Mouse (Mus musculus): ENCODE data around the gene Rasgrp4. TPM values are rescaled to one million over a fixed set of nuclear protein-coding genes. Genes with fewer than 3 reads are reported as not detected.

Gene Rasgrp4
- polyA plus RNA-seq (2012; rRNA removed), result 4.8 and 6.8 TPM in 2 replicates
- 0.43 and 1.1 TPM in 2 replicates for polyA plus RNA-seq (2014; fragmentation: Nextera tagmentation; extraction: Ambion mirVana)

DNA sequence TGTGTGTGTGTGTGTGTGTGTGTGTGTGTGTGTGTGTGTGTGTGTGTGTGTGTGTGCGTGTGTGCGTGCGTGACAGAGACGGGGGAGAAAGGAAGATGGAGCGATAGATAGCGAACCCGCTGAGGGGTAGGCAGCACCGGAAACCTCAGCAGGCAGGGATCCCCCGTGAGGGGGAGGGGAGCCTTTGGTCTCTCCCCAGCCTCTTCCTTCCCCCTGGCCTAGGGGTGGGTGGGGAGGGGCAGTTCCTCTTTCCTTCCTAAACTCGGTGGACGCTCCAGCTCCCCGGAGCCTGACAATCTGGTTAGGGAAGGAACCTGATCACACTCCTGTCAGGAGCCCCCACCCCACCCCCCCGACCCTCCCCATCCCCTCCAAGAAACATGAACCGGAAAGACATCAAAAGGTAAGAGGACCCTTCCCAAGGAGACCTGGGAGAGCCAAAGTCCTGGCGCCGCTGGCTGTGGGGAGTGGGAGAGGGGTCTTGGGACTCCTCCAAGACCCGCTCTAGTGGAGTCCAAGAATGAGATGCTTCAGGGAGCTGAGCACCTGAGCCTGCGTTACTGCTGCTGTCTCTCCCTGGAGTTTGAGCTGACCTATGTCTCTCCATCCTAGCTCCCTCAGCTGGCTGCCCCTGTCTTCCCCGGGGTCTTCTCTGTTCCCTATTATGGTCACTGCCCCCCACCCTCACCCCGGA is at the start of gene Rasgrp4:
TSS of gene Rasgrp4 (plus strand) at position 159 of the 694 bp plus-strand sequence.
- Histone ChIP-seq H3K36me3 (ENCODE audit: control insufficient read depth, insufficient read depth, low read length) (no peaks in the 10 kb centered on the region), H3K4me3 (replicated peaks; ENCODE audit: low read length) (peak within 1 kb of the TSS; percentile 28), H3K27ac (replicated peaks; ENCODE audit: low read depth, low read length) (no peak within 1 kb of the TSS), H3K9ac (ENCODE audit: low read depth, low read length, severe bottlenecking) (peak within 1 kb of the TSS; percentile 38; the same call in 1 of the 2 replicates), H3K4me1 (ENCODE audit: control insufficient read depth, insufficient read depth, low read length) (0 out of 2 replicates have a peak, but pooled peaks cover 7% of the 10 kb centered on the region), H3K27me3 (ENCODE audit: control insufficient read depth, insufficient read depth, low read length) (no peaks in the 10 kb centered on the region), H3K4me2 (replicated peaks; ENCODE audit: low read depth, low read length, severe bottlenecking) (peak within 1 kb of the TSS; percentile 52), H3K9me3 (ENCODE audit: control insufficient read depth, low read length) (no peaks in the 10 kb centered on the region)
- WGBS, result 1% methylated on average over 14 of the region's 20 CpGs
- DNase-seq (ENCODE audit: low spot score) (no peak), ATAC-seq (ENCODE audit: low FRiP score, low read depth) (peak; percentile 70; the same call in 1 of the 2 replicates)
- TF ChIP-seq POLR2A (IDR thresholded peaks at IDR 0.05; ENCODE audit: borderline replicate concordance, extremely low read depth, insufficient read depth, insufficient read length), result no peak

GRCm38 (mm10) chr7:29085981-29086380 is 48.7 kb upstream of the Rasgrp4 start:
- no peak overlapping the region for H3K4me3 ChIP-seq (replicated peaks; ENCODE audit: low read length)
- H3K9me3 ChIP-seq (ENCODE audit: control insufficient read depth, low read length), result no peaks in the 10 kb centered on the region
- DNase-seq (ENCODE audit: low spot score) (no peak), ATAC-seq (ENCODE audit: low FRiP score, low read depth) (no peak)
- H3K9ac ChIP-seq (ENCODE audit: low read depth, low read length, severe bottlenecking), result no peak overlapping the region
- H3K27me3 ChIP-seq (ENCODE audit: control insufficient read depth, insufficient read depth, low read length), result no peaks in the 10 kb centered on the region
- no peaks in the 10 kb centered on the region for H3K36me3 ChIP-seq (ENCODE audit: control insufficient read depth, insufficient read depth, low read length)
- H3K4me1 ChIP-seq (ENCODE audit: control insufficient read depth, insufficient read depth, low read length), result peaks cover 3% of the 10 kb centered on the region; the same call in 1 of the 2 replicates
- 91% methylated on average over 30 of the region's 30 CpGs for WGBS
- H3K4me2 ChIP-seq (replicated peaks; ENCODE audit: low read depth, low read length, severe bottlenecking), result no peak overlapping the region
- H3K27ac ChIP-seq (replicated peaks; ENCODE audit: low read depth, low read length), result no peak overlapping the region
- TF ChIP-seq POLR2A (IDR thresholded peaks at IDR 0.05; ENCODE audit: borderline replicate concordance, extremely low read depth, insufficient read depth, insufficient read length), result no peak

DNA sequence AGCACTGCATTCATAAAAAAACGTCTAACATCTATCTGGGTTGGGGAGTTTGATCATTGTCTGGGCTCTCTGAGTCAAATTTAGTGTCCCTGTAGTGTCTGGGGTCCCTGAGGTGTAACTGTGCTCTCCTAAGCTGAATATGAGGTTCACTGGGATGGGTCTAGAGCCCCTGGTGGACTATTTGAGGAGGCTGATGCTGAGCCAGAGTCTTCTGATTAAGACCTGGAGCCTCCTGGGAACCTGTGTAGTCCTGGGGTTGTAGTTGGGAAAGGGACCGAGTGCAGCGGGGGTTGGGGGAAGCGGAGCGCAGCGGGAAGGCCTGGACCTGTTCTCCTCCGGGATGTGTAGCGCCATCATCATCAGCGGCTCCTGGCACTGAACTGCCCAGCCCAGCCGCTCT is 47.7 kb upstream of the Rasgrp4 start:
- no peak overlapping the region for H3K9ac ChIP-seq (ENCODE audit: low read depth, low read length, severe bottlenecking)
- TF ChIP-seq POLR2A (IDR thresholded peaks at IDR 0.05; ENCODE audit: borderline replicate concordance, extremely low read depth, insufficient read depth, insufficient read length), result no peak
- H3K36me3 ChIP-seq (ENCODE audit: control insufficient read depth, insufficient read depth, low read length), result no peaks in the 10 kb centered on the region
- no peaks in the 10 kb centered on the region for H3K9me3 ChIP-seq (ENCODE audit: control insufficient read depth, low read length)
- no peaks in the 10 kb centered on the region for H3K27me3 ChIP-seq (ENCODE audit: control insufficient read depth, insufficient read depth, low read length)
- no peak overlapping the region for H3K4me3 ChIP-seq (replicated peaks; ENCODE audit: low read length)
- peaks cover 3% of the 10 kb centered on the region; the same call in 1 of the 2 replicates for H3K4me1 ChIP-seq (ENCODE audit: control insufficient read depth, insufficient read depth, low read length)
- H3K4me2 ChIP-seq (replicated peaks; ENCODE audit: low read depth, low read length, severe bottlenecking), result no peak overlapping the region
- DNase-seq (ENCODE audit: low spot score) (no peak), ATAC-seq (ENCODE audit: low FRiP score, low read depth) (no peak)
- no peak overlapping the region for H3K27ac ChIP-seq (replicated peaks; ENCODE audit: low read depth, low read length)
- 93% methylated on average over 10 of the region's 10 CpGs for WGBS

DNA sequence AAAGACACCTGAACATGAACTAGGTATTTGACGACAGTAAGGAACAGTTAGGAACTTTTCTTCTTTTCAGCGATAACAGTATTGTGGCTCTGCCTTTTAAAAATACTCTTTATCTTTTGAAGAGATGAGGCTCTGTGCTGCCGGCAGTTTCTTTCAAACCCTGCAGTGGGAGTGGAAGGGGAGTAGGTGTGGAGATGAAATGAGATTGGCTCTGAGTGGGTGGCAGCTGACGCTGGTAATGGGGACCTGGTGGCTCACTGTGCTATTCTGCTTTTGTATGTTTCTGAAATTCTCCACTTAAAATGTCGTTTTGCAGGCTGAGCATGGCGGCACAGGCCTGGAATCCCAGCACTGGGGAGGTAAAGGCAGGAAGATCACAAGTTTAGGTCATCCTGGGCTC is 45.8 kb upstream of the Rasgrp4 start:
- Histone ChIP-seq H3K4me1 (ENCODE audit: control insufficient read depth, insufficient read depth, low read length) (peaks cover 3% of the 10 kb centered on the region; the same call in 1 of the 2 replicates), H3K9me3 (ENCODE audit: control insufficient read depth, low read length) (no peaks in the 10 kb centered on the region), H3K9ac (ENCODE audit: low read depth, low read length, severe bottlenecking) (no peak overlapping the region), H3K36me3 (ENCODE audit: control insufficient read depth, insufficient read depth, low read length) (no peaks in the 10 kb centered on the region), H3K27me3 (ENCODE audit: control insufficient read depth, insufficient read depth, low read length) (no peaks in the 10 kb centered on the region), H3K27ac (replicated peaks; ENCODE audit: low read depth, low read length) (no peak overlapping the region), H3K4me3 (replicated peaks; ENCODE audit: low read length) (no peak overlapping the region), H3K4me2 (replicated peaks; ENCODE audit: low read depth, low read length, severe bottlenecking) (no peak overlapping the region)
- ATAC-seq (ENCODE audit: low FRiP score, low read depth) (no peak), DNase-seq (ENCODE audit: low spot score) (no peak)
- no peak for TF ChIP-seq POLR2A (IDR thresholded peaks at IDR 0.05; ENCODE audit: borderline replicate concordance, extremely low read depth, insufficient read depth, insufficient read length)
- 72% methylated on average over 6 of the region's 6 CpGs for WGBS

DNA sequence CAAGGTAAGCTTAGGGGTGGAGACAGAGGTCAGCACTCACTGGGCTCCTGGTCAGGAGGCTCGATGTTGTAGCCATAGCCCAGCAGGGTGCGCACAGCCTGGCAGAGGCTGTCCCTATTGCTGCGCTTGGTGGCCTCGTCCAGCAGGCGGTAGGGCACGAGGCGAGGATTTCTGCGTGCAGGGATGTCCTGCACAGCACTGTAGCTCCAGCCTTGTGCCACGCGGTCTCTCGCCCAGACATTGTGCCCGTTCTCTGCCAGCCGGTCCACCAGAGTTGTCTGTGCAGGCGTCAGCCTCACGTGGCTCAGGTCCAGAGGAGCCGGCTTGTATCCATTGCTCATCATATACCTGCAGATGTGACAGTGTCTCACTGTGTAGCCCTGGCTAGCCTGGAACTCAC is 37.5 kb upstream of the Rasgrp4 start:
- Histone ChIP-seq H3K27ac (replicated peaks; ENCODE audit: low read depth, low read length) (no peak overlapping the region), H3K27me3 (ENCODE audit: control insufficient read depth, insufficient read depth, low read length) (no peaks in the 10 kb centered on the region), H3K4me2 (replicated peaks; ENCODE audit: low read depth, low read length, severe bottlenecking) (no peak overlapping the region), H3K9ac (ENCODE audit: low read depth, low read length, severe bottlenecking) (no peak overlapping the region), H3K4me1 (ENCODE audit: control insufficient read depth, insufficient read depth, low read length) (no peaks in the 10 kb centered on the region), H3K9me3 (ENCODE audit: control insufficient read depth, low read length) (no peaks in the 10 kb centered on the region), H3K36me3 (ENCODE audit: control insufficient read depth, insufficient read depth, low read length) (no peaks in the 10 kb centered on the region; the same call in 1 of the 2 replicates), H3K4me3 (replicated peaks; ENCODE audit: low read length) (no peak overlapping the region)
- no peak for ATAC-seq (ENCODE audit: low FRiP score, low read depth)
- 92% methylated on average over 16 of the region's 16 CpGs for WGBS
- no peak for TF ChIP-seq POLR2A (IDR thresholded peaks at IDR 0.05; ENCODE audit: borderline replicate concordance, extremely low read depth, insufficient read depth, insufficient read length)
- no peak for DNase-seq (ENCODE audit: low spot score)

Measured in limb, embryonic 14.5 days (tissue).